Mouse (Mus musculus) layer of hippocampus, adult 11-12 months (tissue): ENCODE measurements around the gene Lhb.
A peak's percentile ranks its signal among the peaks of the same experiment; 100 is the strongest.
"Not testable (repeated sequence)": the region's sequence is repeated elsewhere in the genome, so short reads cannot be mapped to it uniquely, and the experiment has no call there.

Experiments used
- DNase-seq: peaks from one replicate; pipeline ENCODE4 v3.0.0; 2022; ENCODE audit warnings: low spot score

Lhb gene

GRCm38 (mm10) chr7:45455932-45456696, 35.5 kb downstream of the Lhb start:
- DNase-seq, result no peak

GRCm38 (mm10) chr7:45456721-45457203, 36.1 kb downstream of the Lhb start:
- DNase-seq, result no peak

GRCm38 (mm10) chr7:45457204-45458060, 36.8 kb downstream of the Lhb start:
- DNase-seq, result peak; percentile 46

- DNase-seq, result peak; percentile 82
Observed at GRCm38 (mm10) chr7:45458748-45459563, 38.3 kb downstream of the Lhb start.

- peak; percentile 98 for DNase-seq
Observed at GRCm38 (mm10) chr7:45459564-45460140, 39.0 kb downstream of the Lhb start, which contains the start of gene Ftl1. Ftl1 (minus strand) TSS chr7:45459884.

GRCm38 (mm10) chr7:45460377-45460776, 39.8 kb downstream of the Lhb start:
- DNase-seq, result no peak

GRCm38 (mm10) chr7:45460860-45461314, 40.3 kb downstream of the Lhb start:
- DNase-seq, result peak; percentile 56

- no peak for DNase-seq
Observed at GRCm38 (mm10) chr7:45461326-45461725, 40.7 kb downstream of the Lhb start.

- DNase-seq, result no peak
Observed at GRCm38 (mm10) chr7:45461781-45462180, 41.2 kb downstream of the Lhb start.

- no peak for DNase-seq
Observed at GRCm38 (mm10) chr7:45462325-45462724, 41.7 kb downstream of the Lhb start.

GRCm38 (mm10) chr7:45462868-45463267, 42.2 kb downstream of the Lhb start:
- not testable (repeated sequence) for DNase-seq

GRCm38 (mm10) chr7:45463987-45464778, 43.6 kb downstream of the Lhb start:
- no peak for DNase-seq

GRCm38 (mm10) chr7:45465112-45465511, 44.5 kb downstream of the Lhb start:
- no peak for DNase-seq

- DNase-seq, result no peak
Observed at GRCm38 (mm10) chr7:45465549-45465948, 44.9 kb downstream of the Lhb start.

GRCm38 (mm10) chr7:45466283-45467089, 45.9 kb downstream of the Lhb start, which contains the start of gene Bax:
Bax (minus strand) TSS chr7:45466898.
- peak; percentile 97 for DNase-seq

- no peak for DNase-seq
Observed at GRCm38 (mm10) chr7:45467090-45467670, 46.6 kb downstream of the Lhb start.

- peak; percentile 82 for DNase-seq
Observed at GRCm38 (mm10) chr7:45470869-45471268, 50.2 kb downstream of the Lhb start.
